Mouse (Mus musculus) testis, adult 2 months (tissue): Measurements from ENCODE around the gene 4930558C23Rik.

Experiments used
- CTCF ChIP-seq: fragments of 200-500 bp; IDR thresholded peaks from 2 replicates; pipeline ENCODE4 v1.5.1; 2012; ENCODE audit warnings: low read depth, mild to moderate bottlenecking, inconsistent platforms, low read length, moderate library complexity; ENCODE audit not compliant: control insufficient read depth, insufficient read depth, insufficient replicate concordance
- POLR2A ChIP-seq: fragments of 200-500 bp; IDR thresholded peaks from 2 replicates; pipeline ENCODE4 v1.6.1; 2012; ENCODE audit warnings: low read depth, mild to moderate bottlenecking, inconsistent platforms, low read length, moderate library complexity; ENCODE audit not compliant: control insufficient read depth

DNA sequence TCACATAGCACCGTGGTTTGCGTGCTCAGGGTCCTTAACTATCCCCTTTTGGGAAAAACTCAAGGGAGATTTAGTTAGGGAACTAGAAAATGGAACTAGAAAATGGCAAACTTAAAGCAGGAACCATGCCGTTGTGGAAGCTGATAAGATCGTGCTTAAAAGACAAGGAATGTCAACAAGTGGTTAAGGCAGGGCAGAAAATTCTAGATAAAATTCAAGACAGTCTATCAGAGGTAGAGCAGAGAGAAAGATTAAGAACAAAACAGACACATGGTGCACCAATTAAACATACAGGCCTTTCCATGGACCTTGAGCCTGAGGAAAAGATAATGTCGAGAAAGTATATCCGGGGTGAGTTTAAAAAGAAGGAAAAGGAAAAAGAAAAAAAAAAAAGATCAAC is 15.2 kb upstream of the 4930558C23Rik start:
- TF ChIP-seq CTCF (no peak), POLR2A (no peak)
